Mouse (Mus musculus): ENCODE data around the gene Itgad. TPM values are rescaled to one million over a fixed set of nuclear protein-coding genes. Genes with fewer than 3 reads are reported as not detected.
"Not testable (repeated sequence)": the region's sequence is repeated elsewhere in the genome, so short reads cannot be mapped to it uniquely, and the experiment has no call there.

Gene Itgad
- under 1 TPM; 0.20 to 0.25 TPM for total RNA-seq (2021)

DNA sequence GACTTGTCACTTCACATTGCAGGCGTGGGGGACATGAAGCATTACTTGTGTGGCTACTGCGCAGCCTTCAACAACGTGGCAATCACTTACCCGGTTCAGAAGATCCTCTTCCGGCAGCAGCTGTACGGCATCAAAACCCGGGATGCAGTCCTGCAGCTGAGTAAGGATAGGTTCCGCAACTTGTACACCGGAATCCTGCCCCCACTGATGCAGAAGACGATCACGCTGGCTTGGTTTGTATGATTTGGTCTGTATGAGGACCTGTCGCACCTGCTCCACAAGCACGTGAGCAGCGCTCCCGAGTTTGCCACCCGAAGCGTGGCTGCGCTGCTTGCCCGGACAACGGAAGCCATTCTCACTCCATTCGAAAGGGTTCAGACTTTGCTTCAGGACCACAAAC is at the start of gene Itgad:
Itgad (plus strand) TSS at position 301 of the 400 bp plus-strand sequence.
- DNase-seq, result no peak

DNA sequence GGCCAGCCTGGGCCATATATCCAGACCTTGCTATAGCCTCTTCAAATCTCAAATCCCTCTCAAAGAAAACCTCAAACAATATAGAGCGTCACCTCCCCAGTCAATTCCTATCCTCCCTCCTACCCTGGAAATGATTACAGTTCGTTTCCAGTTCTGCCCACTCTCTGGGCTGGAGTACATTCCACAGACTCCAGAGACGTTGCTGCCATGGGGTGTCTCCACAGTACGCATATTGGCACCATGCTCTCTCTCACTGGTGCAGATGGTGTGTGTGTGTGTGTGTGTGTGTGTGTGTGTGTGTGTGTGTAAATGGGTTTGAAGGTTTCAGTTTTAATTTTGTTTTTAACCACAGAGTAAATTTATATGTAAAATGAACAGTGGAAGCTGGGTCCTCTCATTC is 48.9 kb upstream of the Itgad start:
- peak; percentile 32 to 35 for DNase-seq

DNA sequence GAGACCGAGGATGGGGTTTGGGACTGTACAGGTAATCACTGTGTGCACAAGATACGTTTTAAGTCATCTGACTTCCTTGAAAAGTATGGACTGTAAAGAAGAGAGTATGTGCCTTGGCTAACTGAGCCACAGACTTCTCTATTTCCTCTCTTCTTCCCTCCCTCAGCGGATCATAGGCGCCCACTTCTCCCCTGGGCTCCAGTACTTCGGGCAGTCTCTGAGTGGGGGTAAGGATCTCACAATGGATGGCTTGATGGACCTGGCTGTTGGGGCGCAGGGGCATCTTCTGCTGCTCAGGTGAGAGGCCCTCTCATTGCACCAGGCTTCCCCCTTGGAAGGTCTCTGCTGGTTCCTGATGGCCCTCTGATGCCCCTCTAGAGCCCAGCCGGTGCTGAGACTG is 46.7 kb upstream of the Itgad start:
- no peak for DNase-seq

DNA sequence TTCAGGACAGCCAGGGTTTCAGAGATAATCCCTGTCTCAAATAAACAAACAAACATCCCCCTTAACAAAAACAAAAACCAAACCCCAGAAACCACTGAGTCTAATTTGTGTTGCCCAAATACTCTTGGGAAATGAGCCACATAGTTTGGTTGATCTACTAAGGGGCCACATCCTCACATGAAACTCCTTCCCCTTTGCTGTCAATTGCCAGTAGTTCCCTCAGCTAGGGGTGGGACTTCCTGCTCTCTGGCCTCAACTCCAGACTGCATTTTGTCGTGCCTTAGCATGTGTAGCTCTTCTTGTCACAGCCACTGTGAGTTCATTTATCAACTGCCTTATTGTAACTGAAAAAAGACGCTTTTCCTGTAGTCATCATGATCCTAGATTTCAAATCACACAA is 43.9 kb upstream of the Itgad start:
- DNase-seq, result no peak

DNA sequence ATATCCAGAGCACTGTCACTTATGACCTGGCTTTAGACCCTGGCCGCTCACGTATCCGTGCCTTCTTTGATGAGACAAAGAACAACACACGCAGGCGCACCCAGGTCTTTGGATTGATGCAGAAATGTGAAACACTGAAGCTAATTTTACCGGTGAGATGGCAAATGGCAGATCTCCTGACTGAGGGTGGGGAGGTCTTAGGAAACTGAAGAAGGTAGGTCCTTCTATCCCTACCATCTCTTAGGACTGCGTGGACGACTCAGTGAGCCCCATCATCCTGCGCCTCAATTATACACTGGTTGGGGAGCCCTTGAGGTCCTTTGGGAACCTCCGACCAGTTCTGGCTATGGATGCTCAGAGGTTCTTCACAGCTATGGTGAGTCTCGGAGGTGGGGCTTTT is 42.0 kb upstream of the Itgad start:
- DNase-seq, result no peak

DNA sequence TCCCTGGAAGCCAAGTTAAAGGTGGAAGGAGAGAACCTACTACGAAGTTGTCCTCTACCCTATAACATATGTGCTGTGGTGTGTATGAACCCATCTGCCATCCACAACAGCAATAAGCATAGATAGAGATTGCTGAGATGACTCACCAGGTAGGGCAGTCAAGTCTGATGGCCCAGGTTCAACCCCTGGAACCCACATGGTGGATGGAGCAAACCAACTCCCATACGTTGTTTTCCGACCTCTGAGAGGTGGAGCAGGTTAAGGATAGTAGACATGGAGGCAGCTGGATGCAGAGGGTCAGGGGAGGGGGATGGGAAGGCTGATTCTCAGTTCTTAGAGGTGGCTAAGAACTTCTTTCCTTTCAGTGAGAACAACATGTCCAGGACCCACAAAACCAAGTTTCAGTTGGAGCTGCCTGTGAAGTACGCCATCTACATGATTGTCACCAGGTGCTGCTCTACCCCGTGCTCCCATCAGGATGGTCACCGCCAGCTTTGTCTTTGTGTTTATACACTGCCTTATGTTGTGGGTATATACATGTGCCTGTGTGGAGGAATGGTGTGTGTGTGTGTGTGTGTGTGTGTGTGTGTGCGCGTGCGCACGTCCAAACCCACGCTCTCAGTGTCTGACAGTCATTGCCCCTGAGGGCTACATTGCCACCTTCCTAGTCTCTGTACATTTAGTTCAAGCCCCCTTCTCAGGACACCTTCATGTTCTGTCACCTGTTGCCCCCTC is 39.6 kb upstream of the Itgad start:
- DNase-seq, result no peak

DNA sequence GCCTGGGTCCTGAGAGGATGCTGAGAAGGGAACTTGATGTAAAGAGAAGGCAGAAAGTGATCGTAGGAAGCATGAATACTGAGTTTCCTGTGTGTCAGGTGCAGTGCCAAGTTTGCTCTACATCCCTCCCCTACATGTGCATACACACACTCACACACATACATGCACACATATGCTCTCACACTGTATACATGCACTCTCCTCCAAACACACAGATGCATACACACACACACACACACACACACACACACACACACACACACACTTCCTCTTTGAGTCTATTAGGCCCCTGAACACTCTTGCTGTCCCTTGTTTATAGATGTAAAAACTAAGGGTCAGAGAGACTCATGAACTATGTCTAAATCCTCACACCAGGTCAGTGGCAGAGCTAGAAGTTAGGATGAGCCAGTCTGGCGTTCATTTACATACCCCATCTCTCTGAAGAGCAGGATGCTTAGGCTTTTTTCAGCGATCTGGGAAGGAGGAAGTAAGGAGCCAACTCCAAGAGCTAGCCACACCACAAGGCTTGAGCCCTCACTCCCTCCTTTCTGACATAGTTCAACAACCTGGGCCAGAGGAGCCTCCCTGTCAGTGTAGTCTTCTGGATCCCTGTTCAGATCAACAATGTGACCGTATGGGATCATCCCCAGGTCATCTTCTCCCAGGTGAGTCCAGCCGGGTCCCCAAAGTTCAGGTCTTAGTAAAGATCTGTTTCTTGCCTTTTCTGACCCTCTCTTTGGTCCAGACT is 38.8 kb upstream of the Itgad start:
- DNase-seq, result no peak

DNA sequence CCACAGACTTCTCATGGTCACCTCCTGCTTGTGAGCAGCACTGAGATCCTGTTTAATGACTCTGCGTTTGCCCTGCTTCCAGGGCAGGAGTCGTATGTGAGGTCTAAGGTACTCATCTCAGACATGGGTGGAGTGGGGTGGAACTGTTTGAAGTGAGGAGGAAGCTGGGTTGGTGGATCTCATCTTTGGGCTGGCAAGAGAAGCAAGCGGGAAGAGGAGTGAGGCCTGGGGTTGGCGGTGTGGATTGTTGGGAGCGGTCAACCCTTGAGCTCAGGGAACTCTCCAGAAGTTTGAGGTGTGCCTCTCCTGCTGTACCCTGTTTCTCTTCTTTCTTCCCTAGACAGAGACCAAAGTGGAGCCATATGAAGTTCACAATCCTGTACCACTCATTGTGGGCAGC is 37.8 kb upstream of the Itgad start:
- DNase-seq, result no peak

DNA sequence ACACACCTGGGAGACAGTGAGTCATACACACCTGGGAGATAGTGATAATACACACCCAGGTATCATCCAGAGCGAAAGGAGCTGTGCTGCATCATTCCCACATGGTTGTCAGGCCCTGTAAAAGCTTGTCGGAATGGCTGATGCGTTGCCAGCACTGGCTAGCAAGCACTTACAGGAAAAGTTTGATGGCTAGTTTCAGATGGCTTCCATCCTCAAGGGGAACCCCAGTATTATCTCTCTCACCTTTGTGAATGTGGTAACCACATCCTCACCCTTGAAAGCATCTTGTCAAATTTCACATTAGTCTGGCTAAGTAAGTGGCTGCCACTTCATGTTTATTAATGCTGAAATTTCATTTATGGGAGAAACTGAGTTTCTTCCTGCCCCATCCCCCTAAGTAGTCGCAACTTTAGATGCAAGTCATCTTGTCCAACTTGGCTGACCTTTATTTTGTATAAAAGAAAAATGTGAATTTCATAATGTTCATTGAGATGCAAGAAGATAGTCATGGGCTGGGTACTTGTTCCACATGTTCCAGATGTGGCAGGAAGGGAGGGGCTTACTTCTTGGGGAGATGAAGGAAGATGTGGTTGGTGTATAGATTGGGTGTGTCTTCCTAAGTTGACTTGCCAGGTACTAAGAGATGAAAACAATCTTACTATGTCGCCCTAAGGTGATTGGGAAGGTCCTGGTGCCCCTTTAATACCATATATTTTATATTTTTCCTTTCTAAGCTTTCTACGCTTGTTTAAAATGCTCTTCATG is 34.3 kb upstream of the Itgad start:
- DNase-seq, result no peak

DNA sequence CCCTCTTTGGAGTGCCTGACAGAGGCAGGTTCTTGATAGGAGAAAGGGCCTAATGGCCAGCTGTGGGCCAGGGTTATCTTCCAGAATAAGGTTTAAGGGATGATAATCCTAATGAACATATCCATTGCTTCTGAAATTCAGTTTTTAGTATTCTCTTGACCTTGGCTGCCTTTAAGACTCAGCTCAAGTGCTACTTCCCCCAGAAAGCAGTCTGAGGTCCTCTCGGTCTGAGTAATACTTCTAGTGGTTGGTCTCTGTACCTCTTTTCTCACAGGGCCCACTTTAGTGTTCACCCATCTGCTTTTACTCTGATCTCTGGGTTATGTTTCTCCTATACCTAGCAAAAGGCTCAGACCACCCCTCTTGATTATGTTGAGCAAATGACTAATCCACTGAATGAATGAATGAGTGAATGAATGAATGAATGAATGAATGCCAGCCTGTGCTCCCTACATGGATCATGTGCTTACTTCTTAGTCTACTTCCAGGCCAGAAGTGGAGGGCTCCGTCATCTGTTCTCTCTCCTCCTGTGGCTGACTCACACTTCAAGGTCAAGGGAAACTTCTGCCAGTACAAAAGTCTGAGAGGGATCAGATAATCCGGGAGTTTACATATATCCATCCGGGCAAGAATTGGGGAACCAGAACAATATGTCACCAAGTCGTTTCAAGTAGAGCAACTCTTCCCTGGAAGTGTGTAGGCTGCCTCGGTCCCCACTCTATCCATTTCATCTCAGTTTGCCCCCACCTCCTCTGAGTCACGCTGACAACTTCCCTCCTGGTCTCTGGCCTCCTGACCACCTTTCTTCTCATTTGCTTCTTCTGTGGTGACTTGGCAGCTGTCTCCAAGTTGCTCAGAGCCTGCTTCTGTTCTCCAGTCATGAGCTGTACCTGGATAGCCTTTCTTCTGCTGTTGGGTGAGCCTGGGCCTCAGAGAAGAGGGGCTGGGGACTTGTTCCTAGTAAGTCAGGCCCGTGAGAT is 25.1 kb upstream of the Itgad start, which contains the start of gene Itgax:
Itgax (plus strand) TSS at position 807 of the 980 bp plus-strand sequence.
- DNase-seq, result no peak

DNA sequence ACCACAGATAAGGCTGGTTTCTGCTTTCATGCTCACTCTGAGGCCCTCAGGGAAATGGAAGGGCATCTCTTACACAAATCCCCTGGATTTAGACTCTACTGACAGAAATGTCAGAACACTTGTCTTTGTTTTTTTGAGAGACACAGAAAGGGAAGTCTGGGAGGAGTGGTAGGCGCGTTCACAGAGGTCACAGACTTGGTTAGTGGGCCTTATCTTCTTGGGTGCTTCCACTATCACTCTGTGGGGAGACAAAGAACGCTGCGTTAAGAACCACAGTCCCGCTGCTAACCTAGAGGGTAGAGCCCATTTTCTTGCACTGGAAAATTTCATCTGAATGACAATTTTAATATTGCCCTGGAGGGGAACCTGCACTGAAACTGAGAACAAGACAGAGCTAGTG is 22.0 kb upstream of the Itgad start:
- no peak for DNase-seq

DNA sequence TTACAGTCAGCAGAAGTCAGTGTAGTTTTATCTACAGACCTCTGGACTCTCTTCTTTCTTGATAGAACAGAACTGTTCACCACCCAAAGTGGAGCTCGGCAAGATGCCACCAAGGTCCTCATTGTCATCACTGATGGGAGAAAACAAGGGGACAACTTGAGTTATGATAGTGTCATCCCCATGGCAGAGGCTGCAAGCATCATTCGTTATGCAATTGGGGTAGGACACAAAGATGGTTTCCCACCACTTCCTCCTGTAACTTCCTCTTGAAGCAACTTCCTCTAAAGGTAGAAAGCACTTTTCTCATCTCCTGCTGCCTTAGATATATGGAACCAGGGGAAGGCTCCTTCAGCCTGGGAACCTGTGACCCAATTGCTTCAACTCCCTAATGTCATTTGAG is 20.6 kb upstream of the Itgad start:
- no peak for DNase-seq

DNA sequence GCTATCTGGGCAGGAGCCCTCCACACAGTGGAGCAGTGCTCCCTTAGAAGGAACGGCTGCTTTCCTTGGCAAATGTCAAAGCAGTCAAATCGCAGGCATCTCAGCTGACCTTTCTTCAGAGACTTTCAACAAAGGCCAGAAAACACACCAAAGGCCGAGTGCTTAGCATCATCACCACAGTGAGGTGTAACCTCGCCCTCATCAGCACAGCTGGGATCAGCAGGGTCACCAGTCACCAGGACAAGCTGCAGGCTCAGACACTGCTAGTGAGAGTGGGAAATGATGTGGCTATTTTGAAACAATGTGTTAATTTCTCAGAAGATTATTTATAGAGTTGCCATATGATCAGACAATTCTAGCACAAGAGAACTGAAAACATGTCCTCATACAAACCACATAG is 17.2 kb upstream of the Itgad start:
- DNase-seq, result no peak

DNA sequence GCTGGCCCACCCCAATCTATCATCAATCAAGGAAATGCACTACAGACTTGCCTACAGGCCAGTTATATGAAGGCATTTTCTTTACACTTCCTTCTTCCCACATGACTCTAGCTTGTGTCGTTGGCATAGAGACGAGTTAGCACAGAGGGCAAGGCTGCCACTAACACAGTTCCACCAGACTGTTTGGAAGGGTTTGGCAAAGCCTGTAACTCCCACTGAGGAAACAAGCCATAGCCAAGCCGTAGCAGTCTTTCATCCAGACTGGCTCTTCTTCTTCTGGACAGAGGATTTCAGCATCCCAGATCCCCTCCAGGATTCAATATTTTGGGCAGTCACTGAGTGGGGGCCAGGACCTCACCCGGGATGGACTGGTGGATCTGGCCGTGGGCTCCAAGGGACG is 14.6 kb upstream of the Itgad start:
- DNase-seq, result peak in 1 of 2 experiments; percentile 6

DNA sequence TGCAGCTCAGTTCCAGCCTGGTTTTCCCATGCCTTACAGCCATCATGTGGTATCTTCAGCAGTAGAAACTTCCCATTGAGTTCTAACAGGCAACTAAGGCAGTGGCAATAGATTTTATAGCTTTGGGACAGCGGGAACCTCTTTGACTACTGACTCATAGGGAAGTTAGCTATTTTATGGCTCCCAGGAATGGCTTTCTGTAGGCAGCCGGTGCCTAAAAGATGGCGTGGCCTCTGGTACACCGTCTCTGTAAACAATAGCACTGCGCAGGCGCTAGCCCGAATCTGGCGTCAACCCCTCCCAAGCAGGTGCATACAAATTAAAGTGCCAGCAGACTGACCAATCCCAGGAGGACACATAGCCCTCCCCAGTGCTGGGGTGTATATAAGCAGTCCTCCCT is 3.2 kb upstream of the Itgad start:
- no peak for DNase-seq

DNA sequence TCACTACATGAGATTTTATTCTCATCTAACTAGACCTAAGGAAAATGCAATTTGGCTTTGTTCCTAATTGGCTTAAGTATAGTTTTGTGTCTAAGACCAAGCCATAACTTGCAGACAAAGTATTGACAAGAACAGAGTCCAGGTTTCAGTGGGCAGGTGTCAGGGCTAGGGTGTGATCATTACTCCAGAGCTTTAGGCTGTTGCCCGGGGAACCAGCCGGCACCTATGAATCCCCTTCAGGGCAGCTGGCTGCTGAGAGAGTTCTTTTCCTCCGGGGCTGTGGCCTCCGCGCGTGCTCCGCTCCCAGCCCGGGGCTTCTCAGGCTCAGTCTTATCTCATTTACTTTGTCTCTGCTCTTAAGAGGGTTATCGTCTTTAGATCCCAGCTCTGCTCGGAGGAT is 748 bp downstream of the Itgad start:
- no peak for DNase-seq

DNA sequence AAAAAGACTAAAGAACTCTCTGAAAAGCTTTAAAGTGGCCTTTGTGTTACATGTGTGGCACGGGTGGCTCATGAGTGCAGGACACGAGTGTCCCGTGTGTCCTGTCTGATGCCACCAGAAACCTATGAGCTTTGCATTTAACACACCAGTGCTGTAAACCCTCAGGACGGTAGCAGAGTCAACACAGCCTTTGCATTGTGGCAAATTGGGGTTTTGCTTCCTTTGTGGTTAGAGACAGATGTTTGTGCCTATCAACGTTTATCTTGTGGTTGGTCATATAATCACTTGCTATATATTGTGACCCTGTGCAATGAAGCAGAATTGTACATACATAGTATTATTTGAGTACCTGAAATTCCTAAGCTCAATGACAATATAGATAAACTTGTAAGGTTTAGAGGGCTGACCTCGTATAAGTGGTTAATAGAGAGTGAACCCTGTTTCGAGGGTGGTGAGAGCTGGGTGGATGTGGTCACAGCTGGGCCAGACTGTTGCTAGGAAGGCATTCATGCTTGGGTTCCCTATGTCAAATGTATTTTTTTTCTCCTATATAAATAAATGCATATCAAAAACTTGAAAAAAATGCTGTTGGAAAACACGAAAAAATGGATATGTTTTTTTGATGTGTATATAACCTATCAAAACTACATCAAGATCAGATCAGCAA is 4.6 kb downstream of the Itgad start:
- not testable (repeated sequence) for DNase-seq

DNA sequence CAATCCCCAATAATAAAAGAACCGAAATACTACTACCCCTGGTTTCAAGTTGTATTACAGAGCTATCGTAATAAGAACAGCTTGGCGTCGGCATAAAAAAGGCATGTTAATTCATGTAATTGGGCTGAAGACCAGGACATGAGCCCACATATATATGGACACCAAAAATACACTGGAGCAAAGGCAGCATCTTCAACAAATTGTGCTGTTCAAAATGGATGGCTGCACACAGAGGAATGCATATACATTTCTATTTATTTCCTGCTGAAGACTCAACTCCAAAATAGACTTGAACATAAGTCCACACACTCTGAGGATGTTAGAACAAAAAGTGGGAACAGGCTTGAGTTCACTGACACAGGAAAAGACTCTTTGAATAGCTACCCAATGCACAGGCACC is 9.8 kb downstream of the Itgad start:
- no peak for DNase-seq

DNA sequence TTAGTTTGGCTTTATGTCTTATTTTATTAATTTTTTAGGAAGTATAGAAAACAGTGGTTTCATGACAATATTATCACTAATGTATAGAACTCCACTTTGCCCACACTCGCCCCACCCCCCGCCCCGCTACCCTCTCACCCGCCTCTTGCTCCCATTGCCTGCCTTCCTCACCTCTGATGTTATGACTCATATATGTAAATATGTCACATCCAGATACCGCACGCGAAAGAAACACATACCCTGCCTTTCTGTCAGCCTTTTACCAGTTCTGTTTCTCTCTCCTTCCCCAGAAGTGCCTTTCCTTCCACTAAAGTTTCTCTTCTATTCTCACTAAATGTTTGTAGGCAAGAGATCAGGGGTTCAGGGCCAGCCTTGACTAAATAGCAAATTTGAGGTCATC is 12.2 kb downstream of the Itgad start:
- DNase-seq, result no peak

DNA sequence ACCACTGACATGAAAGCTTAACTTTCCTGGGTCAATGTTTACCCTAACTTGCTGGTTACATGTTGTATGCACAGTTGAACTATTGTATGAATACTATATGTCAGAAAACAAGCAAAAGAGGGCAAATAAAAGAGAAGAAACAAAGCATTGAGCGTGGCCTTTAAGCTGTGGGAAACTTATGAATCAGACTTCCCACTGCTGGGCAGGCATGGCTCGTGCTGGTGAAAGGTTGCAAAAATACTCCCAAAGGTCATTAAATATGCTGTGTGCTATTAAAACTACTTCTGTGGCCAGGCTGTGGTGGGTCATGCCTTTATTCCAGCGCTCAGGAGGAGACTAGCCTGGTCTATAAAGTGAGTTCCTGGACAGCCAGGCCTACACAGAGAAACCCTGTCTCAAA is 15.8 kb downstream of the Itgad start:
- DNase-seq, result no peak

DNA sequence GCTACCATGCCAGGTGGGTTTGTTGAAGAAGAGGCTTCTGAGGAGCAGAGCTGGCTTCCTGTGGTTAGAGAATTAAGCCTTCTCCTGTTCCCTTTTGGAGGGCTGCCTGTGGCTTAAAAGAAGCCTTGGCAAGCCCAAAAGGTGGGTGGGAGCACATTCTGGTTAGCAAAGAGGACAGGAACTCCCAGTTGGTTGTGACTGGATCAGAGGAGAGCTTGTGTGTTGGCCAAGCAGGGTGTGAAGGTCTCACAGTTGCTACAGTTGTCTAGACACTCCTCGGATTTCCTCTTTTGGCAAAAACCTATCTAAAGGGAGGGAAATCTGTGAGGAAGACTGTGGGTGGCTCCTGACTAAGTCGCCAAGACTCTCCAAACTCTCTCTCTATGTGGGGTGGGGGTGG is 24.2 kb downstream of the Itgad start:
- DNase-seq, result no peak

DNA sequence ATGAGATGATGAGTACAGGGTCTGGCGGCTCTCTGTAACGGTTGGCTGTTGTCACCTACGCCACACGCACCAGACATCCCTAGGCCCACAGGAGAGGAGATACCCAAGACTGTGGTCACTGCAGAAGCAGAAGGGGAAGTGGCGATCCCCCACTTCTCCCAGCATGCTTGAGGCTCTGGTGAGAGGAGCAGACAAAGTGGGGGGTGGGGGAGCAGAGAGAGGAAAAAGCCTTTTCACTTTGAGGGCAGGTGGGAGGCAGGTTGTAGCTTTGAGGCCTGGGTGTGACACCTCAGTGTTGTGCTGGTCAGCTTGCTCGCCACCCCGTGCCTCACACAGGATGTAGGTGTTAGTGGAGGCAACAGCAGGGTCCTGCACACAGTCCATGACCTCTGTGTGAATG is 25.9 kb downstream of the Itgad start:
- no peak for DNase-seq
